In the genomic region with DNA sequence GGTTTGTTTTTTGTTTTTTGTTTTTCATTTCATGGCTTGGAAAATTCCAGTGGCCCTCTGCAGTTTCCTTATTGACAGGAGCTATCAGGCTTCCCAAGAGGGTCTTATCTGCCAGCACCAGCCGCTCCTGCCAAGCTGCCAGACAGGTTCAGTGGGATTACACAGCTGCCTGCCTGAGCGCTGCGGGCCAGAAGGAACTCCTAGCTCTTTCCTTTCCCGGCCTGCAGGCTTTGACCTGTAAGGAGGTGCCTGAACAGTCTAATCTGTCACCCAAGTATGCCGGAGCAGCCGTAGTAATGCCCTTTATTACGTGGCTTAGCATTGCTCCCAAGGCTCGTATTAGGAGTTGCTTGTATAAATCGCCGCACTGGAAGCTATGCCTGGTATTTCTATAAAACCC, we compare ENCODE assay signal across 8 mouse cellular contexts. TPM values are rescaled to one million over a fixed set of nuclear protein-coding genes. Genes with fewer than 3 reads are reported as not detected.
DNase-seq lines count a peak whose midpoint lies in the region; ATAC-seq and TF ChIP-seq lines count a peak whose summit lies in the region.

No protein-coding gene starts in this region.

- no peak overlapping the region for H3K27ac ChIP-seq in forebrain, embryonic 10.5 days
- no peak overlapping the region for H3K27ac ChIP-seq in hindbrain, embryonic 14.5 days
- H3K27ac ChIP-seq in liver, embryonic 11.5 days (ENCODE audit: low read depth, low read length): 0 out of 2 replicates have a peak overlapping the region, but pooled peaks have one; percentile 36
- no peak overlapping the region for H3K27ac ChIP-seq in midbrain, postnatal 0 days (ENCODE audit: low read depth, low read length)

- no peaks in the 10 kb centered on the region for H3K27me3 ChIP-seq in G1E (ENCODE audit: insufficient read depth, low read length)
- peaks cover 48% of the 10 kb centered on the region for H3K27me3 ChIP-seq in forebrain, embryonic 10.5 days (ENCODE audit: poor library complexity, severe bottlenecking)
- peaks cover 32% of the 10 kb centered on the region for H3K27me3 ChIP-seq in hindbrain, embryonic 14.5 days (ENCODE audit: control insufficient read depth, insufficient read depth, low read length)
- peaks cover 12% of the 10 kb centered on the region for H3K27me3 ChIP-seq in liver, embryonic 11.5 days (replicated peaks; ENCODE audit: control insufficient read depth, insufficient read depth, low read length)
- peaks cover 9% of the 10 kb centered on the region; the same call in 1 of the 2 replicates for H3K27me3 ChIP-seq in midbrain, postnatal 0 days (ENCODE audit: insufficient read depth, low read length)

- H3K9me3 ChIP-seq in G1E (replicated peaks): no peaks in the 10 kb centered on the region
- H3K9me3 ChIP-seq in forebrain, embryonic 10.5 days: no peaks in the 10 kb centered on the region
- no peaks in the 10 kb centered on the region for H3K9me3 ChIP-seq in hindbrain, embryonic 14.5 days (ENCODE audit: control insufficient read depth, low read length)
- no peaks in the 10 kb centered on the region for H3K9me3 ChIP-seq in liver, embryonic 11.5 days (ENCODE audit: control insufficient read depth, low read length)
- no peaks in the 10 kb centered on the region for H3K9me3 ChIP-seq in midbrain, postnatal 0 days (ENCODE audit: low read length)

- H3K4me3 ChIP-seq in G1E (ENCODE audit: low read depth, low read length): peak overlapping the region; percentile 63; the same call in 1 of the 2 replicates
- peak overlapping the region; percentile 39; the same call in 1 of the 2 replicates for H3K4me3 ChIP-seq in forebrain, embryonic 10.5 days
- H3K4me3 ChIP-seq in hindbrain, embryonic 14.5 days (replicated peaks; ENCODE audit: low read length): no peak overlapping the region
- no peak overlapping the region for H3K4me3 ChIP-seq in liver, embryonic 11.5 days (ENCODE audit: low read depth, low read length)
- no peak overlapping the region for H3K4me3 ChIP-seq in midbrain, postnatal 0 days (ENCODE audit: low read depth, low read length)

- TF ChIP-seq CTCF in G1E (IDR thresholded peaks at IDR 0.05; ENCODE audit: low read depth, low read length): no peak
- no peak for TF ChIP-seq CTCF in midbrain, postnatal 0 days (IDR thresholded peaks at IDR 0.05)

- no peak overlapping the region for H3K9ac ChIP-seq in hindbrain, embryonic 14.5 days
- no peak overlapping the region for H3K9ac ChIP-seq in liver, embryonic 11.5 days (ENCODE audit: low read depth, low read length)
- no peak overlapping the region for H3K9ac ChIP-seq in midbrain, postnatal 0 days (replicated peaks; ENCODE audit: low read length, poor library complexity, severe bottlenecking)

- peaks cover 57% of the 10 kb centered on the region for H3K4me1 ChIP-seq in G1E (ENCODE audit: insufficient read depth, low read depth, low read length)
- peaks cover 34% of the 10 kb centered on the region for H3K4me1 ChIP-seq in forebrain, embryonic 10.5 days
- peaks cover 18% of the 10 kb centered on the region; the same call in 1 of the 2 replicates for H3K4me1 ChIP-seq in hindbrain, embryonic 14.5 days (replicated peaks; ENCODE audit: control insufficient read depth, insufficient read depth, low read length)
- peaks cover 10% of the 10 kb centered on the region for H3K4me1 ChIP-seq in liver, embryonic 11.5 days (replicated peaks; ENCODE audit: control insufficient read depth, insufficient read depth, low read length)
- peaks cover 5% of the 10 kb centered on the region; the same call in 1 of the 2 replicates for H3K4me1 ChIP-seq in midbrain, postnatal 0 days (ENCODE audit: insufficient read depth, low read length)

- WGBS in forebrain, embryonic 10.5 days: 12% methylated on average over 10 of the region's 10 CpGs
- WGBS in hindbrain, embryonic 14.5 days: 11% methylated on average over 10 of the region's 10 CpGs
- WGBS in liver, embryonic 11.5 days: 5% methylated on average over 10 of the region's 10 CpGs
- WGBS in midbrain, postnatal 0 days: 11% methylated on average over 10 of the region's 10 CpGs

- H3K4me2 ChIP-seq in hindbrain, embryonic 14.5 days (replicated peaks): peak overlapping the region; percentile 31
- H3K4me2 ChIP-seq in liver, embryonic 11.5 days: peak overlapping the region; percentile 59
- H3K4me2 ChIP-seq in midbrain, postnatal 0 days (ENCODE audit: low read depth, low read length, poor library complexity, severe bottlenecking): peak overlapping the region; percentile 26; the same call in 1 of the 2 replicates

- DNase-seq in G1E (ENCODE audit: low spot score): peak; percentile 45
- peak; percentile 46 for DNase-seq in forebrain, embryonic 10.5 days (ENCODE audit: extremely low spot score, low spot score)
- DNase-seq in hindbrain, embryonic 14.5 days (ENCODE audit: low spot score): peak; percentile 49
- DNase-seq in liver, embryonic 11.5 days (ENCODE audit: low spot score): peak; percentile 65
- no peak for DNase-seq in midbrain, postnatal 0 days (ENCODE audit: low spot score)
- no peak for DNase-seq in right cerebral cortex, postnatal 25 days
- DNase-seq in ovary, postnatal 10 days (ENCODE audit: low spot score): no peak
- DNase-seq in frontal cortex, postnatal 36 days (ENCODE audit: low spot score in 2 of 2): no peak

- no peaks in the 10 kb centered on the region for H3K36me3 ChIP-seq in G1E (replicated peaks)
- H3K36me3 ChIP-seq in forebrain, embryonic 10.5 days (replicated peaks): no peaks in the 10 kb centered on the region
- no peaks in the 10 kb centered on the region for H3K36me3 ChIP-seq in hindbrain, embryonic 14.5 days (replicated peaks; ENCODE audit: control insufficient read depth, insufficient read depth)
- H3K36me3 ChIP-seq in liver, embryonic 11.5 days (ENCODE audit: control insufficient read depth, insufficient read depth, low read length): no peaks in the 10 kb centered on the region
- no peaks in the 10 kb centered on the region for H3K36me3 ChIP-seq in midbrain, postnatal 0 days (ENCODE audit: insufficient read depth, low read length)

- peak; percentile 83 for ATAC-seq in G1E (ENCODE audit: extremely low read depth, insufficient number of reproducible peaks, low FRiP score, poor library complexity, severe bottlenecking)
- ATAC-seq in hindbrain, embryonic 14.5 days (ENCODE audit: low FRiP score): peak; percentile 66; the same call in 1 of the 2 replicates
- peak; percentile 70 for ATAC-seq in liver, embryonic 11.5 days (replicated peaks; ENCODE audit: low FRiP score)
- peak; percentile 71 for ATAC-seq in midbrain, postnatal 0 days (ENCODE audit: low FRiP score)

RNA-seq across cellular contexts. Expression of gene Syde2, which starts 23.2 kb away (rescaled TPM):
- 0.34 TPM in 1 of 2 replicates, not detected in the other for total RNA-seq in G1E (2014; fragmentation: Nextera tagmentation)
- 0.12 and 0.76 TPM in 2 replicates for total RNA-seq in G1E (2017)
- polyA plus RNA-seq in G1E (2012): 0.02 TPM in 1 of 2 replicates, not detected in the other
- 1.2 and 1.5 TPM in 2 replicates for polyA plus RNA-seq in forebrain, embryonic 10.5 days (2016; fragmentation: Nextera tagmentation; extraction: Ambion mirVana)
- 0.41 and 0.81 TPM in 2 replicates for polyA plus RNA-seq in hindbrain, embryonic 14.5 days (2014; fragmentation: Nextera tagmentation; extraction: Ambion mirVana)
- 1.7 and 2.1 TPM in 2 replicates for polyA plus RNA-seq in liver, embryonic 11.5 days (2014; fragmentation: Nextera tagmentation; extraction: Ambion mirVana)
- total RNA-seq in midbrain, postnatal 0 days (2014; rRNA removed): 4.2 and 4.7 TPM in 2 replicates
- 0.28 and 0.32 TPM in 2 replicates for polyA plus RNA-seq in midbrain, postnatal 0 days (2015; fragmentation: Nextera tagmentation; extraction: Ambion mirVana)

RNA-seq across cellular contexts. Expression of gene 2410004B18Rik, which starts 26.7 kb away (rescaled TPM):
- total RNA-seq in G1E (2014; fragmentation: Nextera tagmentation) (24.8 and 26.9 TPM in 2 replicates), G1E (2017) (57.5 and 60.6 TPM in 2 replicates)
- polyA plus RNA-seq in G1E (2012): 45.9 and 57.4 TPM in 2 replicates
- polyA plus RNA-seq in forebrain, embryonic 10.5 days (2016; fragmentation: Nextera tagmentation; extraction: Ambion mirVana): 49.0 and 51.5 TPM in 2 replicates
- polyA plus RNA-seq in hindbrain, embryonic 14.5 days (2014; fragmentation: Nextera tagmentation; extraction: Ambion mirVana): 79.7 and 86.5 TPM in 2 replicates
- 37.4 and 39.6 TPM in 2 replicates for polyA plus RNA-seq in liver, embryonic 11.5 days (2014; fragmentation: Nextera tagmentation; extraction: Ambion mirVana)
- 48.9 and 55.1 TPM in 2 replicates for total RNA-seq in midbrain, postnatal 0 days (2014; rRNA removed)
- polyA plus RNA-seq in midbrain, postnatal 0 days (2015; fragmentation: Nextera tagmentation; extraction: Ambion mirVana): 83.8 and 87.3 TPM in 2 replicates

RNA-seq across cellular contexts. Expression of gene Bcl10, which starts 41.9 kb away (rescaled TPM):
- total RNA-seq in G1E (2014; fragmentation: Nextera tagmentation) (34.2 and 42.4 TPM in 2 replicates), G1E (2017) (51.3 and 53.9 TPM in 2 replicates)
- polyA plus RNA-seq in G1E (2012): 17.5 and 24.4 TPM in 2 replicates
- 46.5 and 46.8 TPM in 2 replicates for polyA plus RNA-seq in forebrain, embryonic 10.5 days (2016; fragmentation: Nextera tagmentation; extraction: Ambion mirVana)
- polyA plus RNA-seq in hindbrain, embryonic 14.5 days (2014; fragmentation: Nextera tagmentation; extraction: Ambion mirVana): 37.9 and 39.9 TPM in 2 replicates
- polyA plus RNA-seq in liver, embryonic 11.5 days (2014; fragmentation: Nextera tagmentation; extraction: Ambion mirVana): 36.5 and 39.1 TPM in 2 replicates
- total RNA-seq in midbrain, postnatal 0 days (2014; rRNA removed): 19.4 and 29.4 TPM in 2 replicates
- polyA plus RNA-seq in midbrain, postnatal 0 days (2015; fragmentation: Nextera tagmentation; extraction: Ambion mirVana): 33.2 and 33.3 TPM in 2 replicates

Comparison
In these comparisons a context has a peak if more than half of its experiments do, and no peak if none do; other contexts are left out.
1. DNase-seq: peak in G1E (single experiment), forebrain, embryonic 10.5 days (single experiment), hindbrain, embryonic 14.5 days (single experiment) and liver, embryonic 11.5 days (single experiment); none in midbrain, postnatal 0 days (single experiment), right cerebral cortex, postnatal 25 days (single experiment), ovary, postnatal 10 days (single experiment) and frontal cortex, postnatal 36 days (0 of 2).
2. H3K4me3 ChIP-seq: peak in G1E (single experiment) and forebrain, embryonic 10.5 days (single experiment); none in hindbrain, embryonic 14.5 days (single experiment), liver, embryonic 11.5 days (single experiment) and midbrain, postnatal 0 days (single experiment).
3. Peak in every context shown above with its lines, with median percentiles within 50 percentile points of each other: ATAC-seq and H3K4me2 ChIP-seq.